Mouse (Mus musculus) hindbrain, embryonic 12.5 days (tissue): ENCODE measurements at regions not wholly inside any gene's neighbourhood (a gene's known extent, or its start where the extent isn't known, plus 50 kb on each side); places are given as distances from the start of the nearest gene placed in this dataset.

Source experiments
- ATAC-seq: fragments of 200-750 bp; cut with Nextera tagmentation; 2 replicates; pipeline ENCODE4 v1.8.0; 2017; ENCODE audit warnings: moderate TSS enrichment; ENCODE audit not compliant: low FRiP score
- H3K27ac ChIP-seq: fragments of 300-500 bp; sonication (generic); 2 replicates; pipeline ENCODE4 v1.5.1; 2016; ENCODE audit warnings: mild to moderate bottlenecking
- H3K27me3 ChIP-seq: fragments of 300-500 bp; sonication (generic); 2 replicates; pipeline ENCODE4 v1.6.1; 2016; ENCODE audit warnings: mild to moderate bottlenecking
- H3K36me3 ChIP-seq: fragments of 300-500 bp; sonication (generic); 2 replicates; pipeline ENCODE4 v1.6.1; 2016; ENCODE audit warnings: mild to moderate bottlenecking
- H3K4me1 ChIP-seq: fragments of 300-500 bp; sonication (generic); 2 replicates; pipeline ENCODE4 v1.6.1; 2016
- H3K4me2 ChIP-seq: fragments of 300-500 bp; sonication (generic); replicated peaks from 2 replicates; pipeline ENCODE4 v1.6.1; 2016; ENCODE audit warnings: mild to moderate bottlenecking
- H3K4me3 ChIP-seq: fragments of 300-500 bp; sonication (generic); 2 replicates; pipeline ENCODE4 v1.5.1; 2016; ENCODE audit warnings: mild to moderate bottlenecking
- H3K9ac ChIP-seq: fragments of 300-500 bp; sonication (generic); 2 replicates; pipeline ENCODE4 v1.6.1; 2016; ENCODE audit warnings: mild to moderate bottlenecking, moderate library complexity
- H3K9me3 ChIP-seq: fragments of 300-500 bp; sonication (generic); replicated peaks from 2 replicates; pipeline ENCODE4 v1.6.1; 2016; ENCODE audit warnings: mild to moderate bottlenecking
- WGBS: fragments of 180-500 bp; shearing (Covaris S2); methylation state at CpG from one replicate; pipeline ENCODE4 v1.1.7; 2016; 5-methylcytosine and 5-hydroxymethylcytosine counted together

GRCm38 (mm10) chr3:66646251-66646650, 334.9 kb upstream of the Rsrc1 start:
- H3K9ac ChIP-seq: no peak overlapping the region
- H3K4me2 ChIP-seq: no peak overlapping the region
- no peaks in the 10 kb centered on the region for H3K36me3 ChIP-seq
- H3K27me3 ChIP-seq: no peaks in the 10 kb centered on the region
- no peaks in the 10 kb centered on the region; the same call in 1 of the 2 replicates for H3K4me1 ChIP-seq
- no peak overlapping the region for H3K27ac ChIP-seq
- no peaks in the 10 kb centered on the region for H3K9me3 ChIP-seq
- ATAC-seq: no peak
- 53% methylated on average over 4 of the region's 4 CpGs for WGBS
- no peak overlapping the region for H3K4me3 ChIP-seq

GRCm38 (mm10) chr3:66649271-66649670, 331.9 kb upstream of the Rsrc1 start:
- H3K27me3 ChIP-seq: no peaks in the 10 kb centered on the region
- WGBS: 92% methylated on average over 4 of the region's 4 CpGs
- no peak overlapping the region for H3K4me3 ChIP-seq
- no peak overlapping the region for H3K4me2 ChIP-seq
- no peaks in the 10 kb centered on the region for H3K36me3 ChIP-seq
- no peak overlapping the region for H3K9ac ChIP-seq
- H3K27ac ChIP-seq: no peak overlapping the region
- no peaks in the 10 kb centered on the region for H3K9me3 ChIP-seq
- no peak for ATAC-seq
- H3K4me1 ChIP-seq: no peaks in the 10 kb centered on the region; the same call in 1 of the 2 replicates

GRCm38 (mm10) chr3:66650076-66650748, 331.0 kb upstream of the Rsrc1 start:
- Histone ChIP-seq H3K4me1 (no peaks in the 10 kb centered on the region), H3K27me3 (no peaks in the 10 kb centered on the region), H3K4me2 (no peak overlapping the region), H3K36me3 (no peaks in the 10 kb centered on the region), H3K4me3 (no peak overlapping the region), H3K9ac (no peak overlapping the region), H3K9me3 (no peaks in the 10 kb centered on the region), H3K27ac (no peak overlapping the region)
- ATAC-seq: no peak
- 87% methylated on average over 15 of the region's 15 CpGs for WGBS

GRCm38 (mm10) chr3:66650749-66651472, 330.3 kb upstream of the Rsrc1 start:
- Histone ChIP-seq H3K27me3 (no peaks in the 10 kb centered on the region), H3K9me3 (no peaks in the 10 kb centered on the region), H3K36me3 (no peaks in the 10 kb centered on the region), H3K4me1 (no peaks in the 10 kb centered on the region), H3K9ac (no peak overlapping the region), H3K4me2 (no peak overlapping the region), H3K27ac (no peak overlapping the region), H3K4me3 (no peak overlapping the region)
- 65% methylated on average over 16 of the region's 16 CpGs for WGBS
- no peak for ATAC-seq

GRCm38 (mm10) chr3:66652139-66652846, 328.9 kb upstream of the Rsrc1 start:
- Histone ChIP-seq H3K27ac (no peak overlapping the region), H3K9me3 (no peaks in the 10 kb centered on the region), H3K27me3 (no peaks in the 10 kb centered on the region), H3K36me3 (no peaks in the 10 kb centered on the region), H3K4me2 (no peak overlapping the region), H3K9ac (no peak overlapping the region), H3K4me1 (no peaks in the 10 kb centered on the region), H3K4me3 (no peak overlapping the region)
- no peak for ATAC-seq
- 90% methylated on average over 7 of the region's 7 CpGs for WGBS

- no peaks in the 10 kb centered on the region for H3K36me3 ChIP-seq
- H3K27ac ChIP-seq: no peak overlapping the region
- no peaks in the 10 kb centered on the region for H3K9me3 ChIP-seq
- no peaks in the 10 kb centered on the region for H3K4me1 ChIP-seq
- no peak overlapping the region for H3K4me3 ChIP-seq
- no peak for ATAC-seq
- H3K4me2 ChIP-seq: no peak overlapping the region
- H3K9ac ChIP-seq: no peak overlapping the region
- 72% methylated on average over 2 of the region's 2 CpGs for WGBS
- H3K27me3 ChIP-seq: no peaks in the 10 kb centered on the region
Observed at GRCm38 (mm10) chr3:66653961-66654360, 327.2 kb upstream of the Rsrc1 start.

GRCm38 (mm10) chr3:66654860-66655259, 326.3 kb upstream of the Rsrc1 start:
- Histone ChIP-seq H3K27me3 (no peaks in the 10 kb centered on the region), H3K4me3 (no peak overlapping the region), H3K4me2 (no peak overlapping the region), H3K9ac (no peak overlapping the region), H3K27ac (no peak overlapping the region), H3K4me1 (no peaks in the 10 kb centered on the region), H3K36me3 (no peaks in the 10 kb centered on the region), H3K9me3 (no peaks in the 10 kb centered on the region)
- WGBS: 71% methylated on average over 1 of the region's 1 CpGs
- no peak for ATAC-seq

- no peak for ATAC-seq
- H3K4me3 ChIP-seq: no peak overlapping the region
- no peaks in the 10 kb centered on the region for H3K9me3 ChIP-seq
- no peaks in the 10 kb centered on the region for H3K4me1 ChIP-seq
- 92% methylated on average over 5 of the region's 5 CpGs for WGBS
- no peaks in the 10 kb centered on the region for H3K27me3 ChIP-seq
- no peak overlapping the region for H3K9ac ChIP-seq
- H3K36me3 ChIP-seq: no peaks in the 10 kb centered on the region
- H3K27ac ChIP-seq: no peak overlapping the region
- H3K4me2 ChIP-seq: no peak overlapping the region
Observed at GRCm38 (mm10) chr3:66656458-66656857, 324.7 kb upstream of the Rsrc1 start.

GRCm38 (mm10) chr3:66660555-66660954, 320.6 kb upstream of the Rsrc1 start:
- H3K27ac ChIP-seq: no peak overlapping the region
- no peaks in the 10 kb centered on the region for H3K36me3 ChIP-seq
- H3K9ac ChIP-seq: no peak overlapping the region
- ATAC-seq: no peak
- WGBS: 64% methylated on average over 5 of the region's 5 CpGs
- H3K4me2 ChIP-seq: no peak overlapping the region
- H3K4me3 ChIP-seq: no peak overlapping the region
- no peaks in the 10 kb centered on the region for H3K27me3 ChIP-seq
- H3K4me1 ChIP-seq: no peaks in the 10 kb centered on the region
- no peaks in the 10 kb centered on the region for H3K9me3 ChIP-seq

- Histone ChIP-seq H3K27me3 (no peaks in the 10 kb centered on the region), H3K9me3 (no peaks in the 10 kb centered on the region), H3K36me3 (no peaks in the 10 kb centered on the region), H3K4me3 (no peak overlapping the region), H3K4me1 (no peaks in the 10 kb centered on the region), H3K27ac (no peak overlapping the region), H3K9ac (no peak overlapping the region), H3K4me2 (no peak overlapping the region)
- WGBS: 72% methylated on average over 8 of the region's 8 CpGs
- no peak for ATAC-seq
Observed at GRCm38 (mm10) chr3:66661826-66662618, 319.2 kb upstream of the Rsrc1 start.

- Histone ChIP-seq H3K4me2 (no peak overlapping the region), H3K27ac (peak overlapping the region; percentile 13; the same call in 1 of the 2 replicates), H3K27me3 (no peaks in the 10 kb centered on the region), H3K4me3 (no peak overlapping the region), H3K36me3 (no peaks in the 10 kb centered on the region), H3K4me1 (no peaks in the 10 kb centered on the region; the same call in 1 of the 2 replicates), H3K9ac (no peak overlapping the region), H3K9me3 (no peaks in the 10 kb centered on the region)
- ATAC-seq: no peak
- 58% methylated on average over 8 of the region's 8 CpGs for WGBS
Observed at GRCm38 (mm10) chr3:66683589-66684286, 297.5 kb upstream of the Rsrc1 start.
